Mouse (Mus musculus): ENCODE measurements around the gene Aak1. TPM values are rescaled to one million over a fixed set of nuclear protein-coding genes. Genes with fewer than 3 reads are reported as not detected.

Aak1 gene
- 17.8 and 19.2 TPM in 2 replicates for polyA plus RNA-seq (2012; rRNA removed)

DNA sequence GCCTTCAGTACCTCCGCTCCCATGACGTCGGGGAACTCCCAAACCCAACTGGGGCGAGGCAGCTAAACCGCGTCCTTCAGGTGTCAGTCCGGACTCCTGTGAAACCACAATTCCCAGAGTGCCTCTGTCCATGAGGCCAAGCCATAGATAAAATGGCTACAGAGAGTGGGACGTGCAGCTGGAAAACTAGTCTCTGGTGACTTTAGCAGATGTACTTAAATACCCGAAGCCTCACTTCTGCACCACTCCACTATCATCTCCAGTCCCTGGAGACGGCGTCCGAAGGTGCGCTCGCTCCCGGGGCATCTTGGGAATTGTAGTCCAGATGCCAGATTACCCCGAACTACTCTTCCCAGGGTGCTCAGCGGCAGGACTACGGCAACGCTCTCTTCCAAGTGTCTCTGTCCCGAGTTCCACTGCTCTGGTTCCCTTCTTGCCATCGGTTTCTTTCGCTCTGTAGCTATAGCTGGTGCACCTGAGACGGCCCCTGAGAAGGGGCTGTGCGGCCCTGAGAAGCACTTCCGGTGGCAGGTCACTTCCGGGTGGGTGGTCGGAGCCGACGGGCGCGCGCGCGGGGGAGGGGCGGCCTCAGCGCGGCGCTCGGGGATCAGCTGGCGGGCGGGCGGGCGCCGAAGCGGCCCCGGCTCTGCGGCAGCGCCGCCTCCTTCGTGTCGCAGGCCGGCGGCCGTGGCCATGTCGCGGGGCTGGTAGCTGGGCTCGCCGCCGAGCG is at the start of gene Aak1:
Gene Aak1 (plus strand): TSS at position 603 of the 730 bp plus-strand sequence.
- DNase-seq (ENCODE audit: low read depth): no peak

DNA sequence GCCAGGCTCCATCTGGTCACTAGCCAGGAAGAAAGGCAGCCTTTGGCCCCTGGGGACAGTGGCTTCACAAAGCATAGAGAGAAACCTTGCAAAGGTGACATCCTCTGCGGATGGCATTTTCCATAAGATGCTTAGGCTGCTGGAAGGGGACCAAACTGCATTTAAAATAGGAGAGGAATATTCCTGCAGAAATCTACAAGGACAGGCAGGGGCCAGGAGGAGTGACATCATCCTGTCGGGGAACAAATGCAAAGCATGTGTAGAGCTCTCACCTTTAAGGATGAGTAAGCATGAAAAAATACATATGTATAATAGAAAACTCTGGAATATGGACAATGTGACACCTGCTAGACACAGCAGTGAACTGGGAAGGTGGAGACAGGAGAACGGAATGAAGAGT is 48.9 kb upstream of the Aak1 start:
- no peak for DNase-seq (ENCODE audit: low read depth)

DNA sequence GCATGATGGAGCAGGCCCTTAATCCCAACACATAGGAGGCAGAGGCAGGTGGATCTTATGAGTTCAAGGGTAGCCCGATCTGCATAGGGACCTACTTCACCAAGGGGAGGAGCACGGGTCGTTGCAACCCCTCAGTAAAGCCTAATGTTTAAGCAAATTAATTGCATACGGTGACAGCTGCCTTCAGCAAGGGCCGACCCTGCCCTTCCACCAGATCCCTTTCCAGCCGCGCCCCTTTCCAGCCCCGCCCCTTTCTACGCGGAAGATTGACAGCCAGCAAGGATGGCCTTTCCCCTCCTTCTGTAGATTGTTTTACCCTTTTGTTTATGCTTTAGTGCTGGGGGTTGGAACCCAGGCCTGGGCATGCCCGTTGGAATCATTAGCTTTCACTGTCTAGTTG is 47.9 kb upstream of the Aak1 start:
- DNase-seq (ENCODE audit: low read depth): no peak

DNA sequence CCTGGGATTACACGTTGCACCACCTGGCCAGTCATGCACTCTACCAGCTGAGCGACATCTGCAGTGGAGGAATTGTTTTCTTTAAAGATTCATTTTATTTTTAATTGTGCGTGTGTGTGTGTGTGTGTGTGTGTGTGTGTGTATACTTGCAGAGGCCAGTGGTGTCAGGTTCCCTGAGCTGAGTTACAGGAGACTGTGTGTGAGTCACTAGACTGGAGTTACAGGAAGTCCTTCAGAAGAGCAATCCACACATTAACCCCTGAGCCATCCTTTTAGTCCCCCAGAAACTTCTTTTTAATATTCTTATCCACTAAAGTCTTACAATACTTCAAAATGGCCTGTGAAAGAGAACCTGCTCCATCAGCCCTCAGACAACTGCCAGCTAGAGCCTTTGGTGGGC is 44.7 kb upstream of the Aak1 start:
- no peak for DNase-seq (ENCODE audit: low read depth)

DNA sequence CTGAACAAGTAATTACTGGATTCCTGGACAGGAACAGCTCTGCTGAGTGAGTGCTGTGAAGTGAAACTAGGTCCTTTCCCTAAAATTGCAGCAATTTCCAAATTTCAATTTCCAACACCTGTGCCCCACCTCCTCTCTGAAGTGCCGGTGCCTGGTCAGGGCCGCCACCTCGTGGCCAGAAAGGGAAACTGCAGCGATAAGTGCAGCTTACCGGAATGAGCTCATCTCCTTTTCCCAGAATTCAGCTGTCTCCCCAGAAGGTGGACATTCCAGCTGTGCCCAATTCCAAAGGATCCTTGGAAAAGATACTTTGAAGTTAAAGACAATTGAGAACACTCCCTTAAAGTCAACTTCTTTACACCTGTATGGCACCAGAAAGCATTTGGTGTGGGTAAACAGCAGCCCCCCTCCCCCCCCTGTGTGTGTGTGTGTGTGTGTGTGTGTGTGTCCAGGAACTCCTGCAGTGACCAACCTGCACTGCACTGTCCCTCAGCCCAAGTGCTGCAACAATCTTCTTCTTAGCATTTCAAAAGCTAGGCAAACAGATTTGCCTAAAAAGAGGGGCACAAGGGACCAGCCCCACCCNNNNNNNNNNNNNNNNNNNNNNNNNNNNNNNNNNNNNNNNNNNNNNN is 42.7 kb upstream of the Aak1 start:
- no peak for DNase-seq (ENCODE audit: low read depth)

DNA sequence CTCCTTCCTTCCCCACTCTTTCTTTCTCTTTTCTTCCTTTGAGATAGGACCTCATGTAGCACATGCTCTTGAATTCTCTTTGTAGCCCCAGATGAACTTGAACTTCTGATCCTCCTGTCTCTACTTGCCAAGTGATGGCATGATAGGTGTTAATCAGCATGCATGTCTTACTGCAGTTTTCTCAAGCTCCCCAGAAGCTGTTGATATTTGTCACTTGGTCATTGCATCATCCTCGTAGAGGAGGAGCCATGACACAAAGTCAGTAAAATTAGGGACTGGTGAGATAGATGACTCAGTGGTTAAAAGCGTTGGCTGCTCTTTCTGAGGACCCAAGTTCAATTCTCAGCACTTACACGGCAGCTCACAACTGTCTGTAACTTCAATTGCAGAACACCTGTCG is 36.4 kb upstream of the Aak1 start:
- DNase-seq (ENCODE audit: low read depth): no peak

DNA sequence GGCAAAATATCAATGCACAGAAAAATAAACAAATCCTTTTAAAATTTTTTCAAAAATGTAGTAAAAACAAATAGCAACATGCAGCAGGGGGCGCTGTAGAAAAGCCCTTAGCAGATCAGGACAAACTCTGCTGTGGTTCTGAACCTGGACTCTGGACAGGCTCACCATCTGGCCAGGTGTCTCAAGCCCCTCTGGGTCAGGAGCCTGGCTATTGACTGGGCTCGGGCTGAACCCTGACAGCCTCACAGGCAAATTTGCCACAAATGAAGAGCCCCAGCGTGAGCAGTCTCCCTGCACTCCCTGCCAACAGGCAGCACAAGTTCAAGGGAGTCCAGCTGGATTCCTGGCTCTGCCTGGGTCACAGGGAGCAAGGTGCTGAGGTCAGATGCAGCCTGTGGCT is 36.0 kb upstream of the Aak1 start:
- no peak for DNase-seq (ENCODE audit: low read depth)

DNA sequence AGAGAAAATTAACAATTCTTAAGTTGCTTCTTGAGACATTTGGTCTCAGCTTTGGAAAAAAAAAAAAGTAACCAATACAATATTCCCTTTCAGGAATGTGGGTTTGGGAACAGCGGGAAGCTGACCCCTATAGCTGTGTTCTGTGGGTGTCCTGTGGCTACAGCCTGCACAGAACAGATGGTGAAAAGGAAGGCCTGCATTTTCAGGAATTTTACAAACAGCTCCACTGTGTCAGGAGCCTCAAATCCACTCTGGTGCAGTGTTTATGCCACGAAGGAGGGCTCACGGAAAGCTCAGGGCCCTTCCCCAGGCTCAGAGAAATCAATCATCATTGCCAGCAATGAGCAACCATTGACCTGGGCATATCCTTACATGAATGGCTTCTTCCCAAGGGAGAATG is 34.4 kb upstream of the Aak1 start:
- DNase-seq (ENCODE audit: low read depth): no peak

DNA sequence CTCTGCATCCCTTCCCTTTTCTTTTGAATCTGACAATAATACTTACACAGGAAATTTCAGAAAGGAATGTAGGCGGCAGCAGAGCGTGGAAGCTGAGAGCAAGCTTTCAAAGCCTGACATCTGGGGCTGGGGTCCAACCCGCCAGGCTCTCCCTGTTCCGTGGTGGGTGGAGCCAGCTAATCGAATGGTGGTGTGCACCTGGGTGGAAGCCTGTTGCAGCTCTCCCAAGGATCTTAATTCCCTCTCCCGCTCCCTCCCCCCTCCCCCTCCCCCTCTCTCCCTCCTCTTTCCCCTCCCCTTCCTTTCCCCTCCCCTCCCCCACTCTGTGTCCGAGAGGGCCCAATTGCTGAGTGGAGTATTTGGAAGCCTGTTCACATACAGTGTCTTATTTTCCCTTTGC is 33.9 kb upstream of the Aak1 start:
- DNase-seq (ENCODE audit: low read depth): no peak

DNA sequence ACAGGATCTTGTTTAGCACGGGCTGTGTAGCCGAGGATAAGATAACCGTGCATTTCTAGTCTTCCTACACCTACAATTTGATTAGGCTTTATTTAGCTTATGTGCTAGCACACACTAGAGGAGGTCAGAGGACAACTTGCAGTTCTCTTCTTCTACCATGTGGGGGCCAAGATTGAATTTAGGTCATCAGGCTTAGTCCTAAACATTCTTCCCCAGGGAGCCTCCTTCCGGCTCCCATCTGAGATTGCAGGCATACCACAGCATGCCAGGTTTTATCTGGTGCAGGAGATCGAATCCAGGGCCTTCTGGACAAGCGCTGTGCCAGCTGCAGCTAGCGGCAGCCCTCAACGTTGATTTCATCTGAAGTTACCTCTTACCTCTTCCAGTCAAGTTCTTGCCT is 32.7 kb upstream of the Aak1 start:
- DNase-seq (ENCODE audit: low read depth): no peak

DNA sequence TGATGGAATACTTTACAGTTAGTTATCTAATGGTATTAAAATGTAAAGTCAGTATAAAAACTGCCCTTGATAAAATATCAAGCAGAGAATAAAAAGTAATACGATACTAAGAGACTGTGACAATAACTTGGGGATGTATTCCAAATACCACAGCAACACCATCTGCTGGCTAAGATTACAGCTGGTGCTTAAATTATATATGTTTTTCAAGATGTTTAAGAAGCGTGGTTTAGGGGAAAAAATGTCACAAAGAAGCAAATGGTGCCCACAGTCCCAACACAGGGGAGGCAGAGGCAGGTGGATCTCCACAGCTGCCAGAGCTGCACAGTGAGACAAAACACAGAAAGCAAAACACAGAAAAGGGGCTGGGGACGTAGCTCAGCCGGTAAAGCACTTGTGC is 30.4 kb upstream of the Aak1 start:
- DNase-seq (ENCODE audit: low read depth): no peak

DNA sequence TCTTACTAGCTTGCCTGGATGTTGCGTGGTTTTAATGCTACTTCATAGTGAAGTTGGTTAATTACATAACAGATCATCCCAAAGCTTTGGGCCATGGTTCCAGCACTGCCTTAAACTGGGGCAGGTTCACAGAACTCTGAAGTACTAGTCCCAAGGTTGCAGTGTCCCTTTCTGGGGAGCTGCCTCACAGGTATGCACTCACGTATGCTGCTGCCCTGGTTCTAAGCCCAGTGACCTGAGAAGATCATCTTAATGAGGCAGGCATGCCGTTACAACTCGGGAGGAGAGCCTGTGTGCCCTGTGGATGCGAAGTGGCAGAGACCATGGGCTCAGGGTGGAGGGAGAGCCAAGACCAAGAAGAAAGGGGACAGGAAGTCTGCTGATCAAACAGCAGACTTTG is 29.4 kb upstream of the Aak1 start:
- no peak for DNase-seq (ENCODE audit: low read depth)

DNA sequence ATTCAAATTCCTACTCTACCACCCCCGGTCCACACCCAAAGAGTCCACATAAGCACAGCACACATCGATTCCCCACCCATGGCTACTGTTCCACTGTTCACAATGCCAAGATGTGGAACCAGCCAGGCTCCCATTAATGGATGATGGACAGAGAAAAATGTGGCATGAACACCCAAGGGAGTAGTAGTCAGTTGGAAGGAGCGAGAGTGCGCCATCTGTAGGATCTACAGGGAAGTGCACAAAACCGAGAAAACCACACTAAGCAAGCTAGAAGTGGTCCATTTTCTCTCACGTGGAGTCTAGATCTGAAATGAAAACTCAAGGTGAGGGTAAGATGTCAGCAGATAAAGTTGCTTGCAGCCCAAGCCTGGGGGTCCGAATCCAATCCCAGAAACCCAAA is 28.6 kb upstream of the Aak1 start:
- DNase-seq (ENCODE audit: low read depth): no peak

DNA sequence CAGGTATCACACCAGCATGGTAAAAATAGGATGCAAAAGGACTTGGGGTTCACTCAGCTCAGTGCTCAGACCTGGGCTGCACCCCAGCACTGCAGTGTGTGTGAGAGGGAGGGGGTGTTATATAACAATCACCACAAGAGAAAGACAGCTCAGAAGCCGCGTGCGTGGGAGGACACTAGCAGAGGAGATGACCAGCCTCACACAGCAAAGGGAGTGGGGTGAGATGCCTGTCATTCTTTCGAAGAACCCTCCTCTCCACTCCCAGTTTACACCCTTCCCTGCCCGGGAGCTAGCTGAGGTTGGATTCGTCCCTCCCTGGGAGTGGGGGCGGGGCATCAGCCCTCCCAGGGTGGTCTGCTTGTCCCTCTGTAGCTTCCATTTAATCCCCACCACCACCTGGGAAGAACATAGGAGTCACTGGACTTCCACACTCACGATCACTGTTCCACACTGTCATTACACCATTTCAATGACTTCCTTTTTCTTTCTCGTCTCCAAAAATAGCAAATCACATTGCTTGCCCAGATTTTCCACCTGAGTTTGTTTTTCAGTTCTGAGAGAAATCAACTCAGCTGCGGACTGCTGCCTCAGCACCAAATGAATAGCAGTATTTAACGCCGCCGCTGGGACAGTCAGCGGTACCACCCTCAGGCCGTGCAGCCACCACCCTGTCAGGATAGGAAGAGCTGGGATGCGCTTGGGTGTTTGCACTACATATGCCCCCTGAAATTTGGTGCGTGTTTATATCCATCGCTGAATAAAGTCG is 26.8 kb upstream of the Aak1 start:
- DNase-seq (ENCODE audit: low read depth): no peak

DNA sequence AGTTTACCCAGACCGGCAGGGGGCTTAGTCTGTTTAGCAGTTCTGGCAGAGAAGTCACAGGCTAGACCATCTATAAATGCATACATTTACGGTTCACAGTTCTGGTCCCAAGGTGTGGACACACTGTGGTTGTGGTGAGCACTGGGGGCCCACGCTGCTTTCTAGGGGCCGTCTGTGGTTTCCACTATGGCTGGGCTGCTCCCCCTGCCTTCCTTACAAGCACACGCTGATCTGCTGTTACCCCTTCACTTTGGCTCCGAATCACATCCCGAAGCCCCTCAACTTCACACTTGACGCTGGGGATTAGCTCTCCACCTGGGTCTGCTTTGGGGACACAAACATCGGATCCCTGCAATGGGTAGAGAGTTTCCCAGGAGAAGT is 26.3 kb upstream of the Aak1 start:
- no peak for DNase-seq (ENCODE audit: low read depth)

DNA sequence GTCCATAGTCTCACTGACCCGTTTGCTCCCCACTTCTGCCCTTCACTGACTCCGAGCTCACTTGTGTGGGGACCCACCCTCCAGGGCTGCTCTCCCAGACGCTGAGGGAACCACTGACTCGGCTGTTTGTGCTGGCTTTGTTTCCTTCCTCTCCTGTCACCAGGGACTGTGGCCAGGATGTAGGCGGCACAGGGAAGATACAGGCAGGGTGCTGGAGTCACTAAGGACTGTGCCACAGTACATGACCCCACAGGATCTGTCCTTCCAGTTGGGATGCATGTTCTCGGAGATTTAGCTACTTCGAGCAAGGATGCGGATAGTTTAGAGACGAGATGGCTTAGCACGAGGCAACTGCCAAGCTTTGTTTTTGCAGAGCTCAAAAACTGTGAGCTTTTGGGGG is 25.5 kb upstream of the Aak1 start:
- no peak for DNase-seq (ENCODE audit: low read depth)

DNA sequence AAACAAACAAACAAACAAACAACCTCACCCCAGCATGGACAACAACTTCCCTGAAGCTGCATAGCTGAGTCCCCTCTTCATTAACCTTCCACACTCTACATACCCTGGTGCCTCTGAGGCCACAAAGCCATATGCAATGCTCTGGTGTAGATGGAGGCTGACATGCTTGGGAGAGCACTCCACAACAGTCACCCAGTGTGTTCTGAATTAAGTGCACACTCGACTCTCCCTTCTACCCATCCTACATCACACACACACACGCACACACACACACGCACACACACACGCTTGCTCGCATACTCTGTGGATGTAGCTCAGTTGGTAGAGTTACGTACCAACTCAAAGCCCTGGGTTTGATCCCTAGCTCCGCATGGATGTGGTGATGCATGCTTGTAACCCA is 24.9 kb upstream of the Aak1 start:
- no peak for DNase-seq (ENCODE audit: low read depth)

DNA sequence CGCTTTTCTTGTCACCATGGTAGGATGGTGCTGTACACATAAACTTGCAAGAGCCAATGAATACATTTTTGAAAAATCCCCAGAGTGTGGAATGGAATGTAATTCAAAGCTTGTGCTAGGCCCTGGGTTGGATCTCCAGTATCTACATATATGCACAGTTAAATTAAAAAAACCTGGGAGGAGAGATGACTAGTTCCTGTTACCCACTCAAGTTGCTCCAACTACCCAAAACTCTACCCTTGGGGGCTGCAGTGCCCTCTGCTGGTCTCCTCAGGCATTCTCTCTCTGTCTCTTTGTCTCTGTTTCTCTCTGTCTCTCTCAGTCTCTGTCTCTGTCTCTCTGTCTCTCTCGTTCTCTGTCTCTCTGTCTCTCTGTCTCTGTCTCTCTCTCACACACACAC is 21.9 kb upstream of the Aak1 start:
- DNase-seq (ENCODE audit: low read depth): no peak

DNA sequence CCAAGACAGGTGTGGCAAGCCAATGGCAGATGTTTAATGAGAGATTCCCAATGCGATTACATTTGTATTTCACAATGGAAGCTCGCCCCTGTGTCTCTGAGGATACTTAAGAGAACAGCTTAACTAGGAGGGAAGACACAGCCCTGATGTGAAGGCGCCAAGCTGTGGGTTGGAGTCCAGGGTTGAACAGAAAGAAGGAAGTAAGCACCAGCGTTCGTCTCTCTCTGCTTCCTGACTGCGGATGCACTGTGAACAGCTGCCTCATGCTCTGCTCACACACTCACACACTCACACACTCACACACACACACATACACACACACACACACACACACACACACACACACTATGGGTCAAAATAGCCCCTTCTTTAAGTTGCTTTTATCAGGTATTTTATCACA is 19.5 kb upstream of the Aak1 start:
- DNase-seq (ENCODE audit: low read depth): no peak

DNA sequence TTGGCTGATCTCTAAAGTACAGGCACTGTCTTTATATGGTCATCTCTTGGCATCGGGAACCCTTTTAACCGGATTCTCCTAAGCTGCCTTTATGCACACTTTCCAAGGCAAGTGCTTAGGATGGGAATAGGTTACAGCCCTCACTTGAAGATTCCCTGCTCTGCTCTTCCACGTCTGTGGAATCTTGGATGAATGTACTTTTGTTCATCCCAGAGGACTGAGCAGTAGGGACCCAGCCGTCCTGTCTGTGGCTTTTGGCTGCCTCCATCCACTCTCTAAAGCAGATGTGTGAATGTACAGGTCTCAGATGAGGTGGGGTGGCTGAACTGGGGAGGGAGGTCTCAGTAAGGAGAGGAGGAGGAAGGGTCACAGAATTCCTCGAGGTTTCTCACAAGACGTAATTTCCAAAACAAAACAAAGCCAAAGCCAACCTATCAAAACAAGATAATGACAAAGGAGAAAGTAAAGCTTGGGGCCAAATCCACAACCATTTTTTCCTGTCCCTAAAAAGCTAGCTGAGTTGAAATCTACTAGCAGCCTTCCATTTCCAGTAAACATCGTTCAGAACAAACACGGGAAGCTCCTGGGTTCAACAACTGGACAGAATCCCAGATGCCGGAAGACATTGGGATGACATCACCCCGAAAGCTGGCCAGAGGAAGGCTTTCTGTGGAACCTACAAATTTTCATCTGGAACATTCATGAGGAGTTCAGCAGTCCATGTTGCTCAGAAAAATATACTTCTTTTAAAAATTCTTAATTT is 18.4 kb upstream of the Aak1 start:
- DNase-seq (ENCODE audit: low read depth): no peak

DNA sequence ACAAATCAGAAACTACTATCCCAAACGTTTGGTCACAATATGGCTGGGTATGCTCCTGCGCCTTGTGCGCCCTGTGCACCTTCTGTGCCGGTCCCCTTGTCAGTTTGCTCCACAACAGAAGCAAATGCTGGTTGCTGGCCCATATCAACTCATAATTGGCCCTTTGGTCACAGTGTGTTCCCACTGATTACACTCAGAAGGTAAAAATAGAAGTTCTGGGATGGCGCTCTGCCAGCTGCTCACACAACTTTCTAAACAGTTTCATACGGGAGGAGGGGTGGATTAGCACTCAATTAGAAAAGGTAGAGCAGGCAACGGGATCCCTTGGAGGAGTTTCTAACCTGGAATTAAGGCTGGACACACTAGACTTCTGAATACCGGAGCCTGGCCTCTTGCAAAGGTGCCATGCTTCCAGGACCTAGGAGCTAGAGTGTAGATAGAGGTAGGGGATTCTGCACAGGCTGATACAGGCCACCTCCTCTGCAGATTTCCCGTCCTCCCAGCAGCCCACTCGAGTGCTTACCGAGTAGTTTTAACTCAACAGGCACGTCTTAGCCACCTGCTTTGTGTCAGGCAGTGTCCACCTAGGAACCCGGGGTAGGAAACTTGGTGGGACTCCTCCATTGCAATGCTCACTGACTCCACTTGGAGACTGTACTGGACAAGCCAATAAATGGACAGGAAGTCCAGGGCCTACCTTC is 16.4 kb upstream of the Aak1 start:
- no peak for DNase-seq (ENCODE audit: low read depth)

DNA sequence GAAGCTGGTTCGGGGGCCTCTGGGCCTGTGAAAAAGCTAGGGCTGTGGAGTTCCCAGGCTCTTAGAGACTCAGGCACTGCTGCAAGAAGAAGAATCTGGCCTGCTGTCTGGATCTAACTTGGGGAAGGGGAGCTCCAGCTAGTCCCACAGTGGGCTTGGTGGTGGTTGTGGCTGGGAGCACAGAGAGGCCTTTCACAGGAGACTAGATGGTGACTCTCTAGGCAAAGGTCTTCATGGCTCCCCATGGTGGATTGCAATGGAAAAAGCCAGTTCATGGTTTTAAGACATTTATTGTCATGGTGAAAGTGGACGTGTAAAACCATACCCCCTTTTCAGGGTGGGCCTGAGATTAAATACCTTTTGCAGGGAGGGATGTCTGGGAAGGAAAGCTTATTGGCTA is 10.2 kb upstream of the Aak1 start:
- no peak for DNase-seq (ENCODE audit: low read depth)

Data from gonadal fat pad, adult 2 months (tissue).